Mouse (Mus musculus) midbrain, embryonic 13.5 days (tissue): Measurements from ENCODE around the gene Plg. TPM values are rescaled to one million over a fixed set of nuclear protein-coding genes. Genes with fewer than 3 reads are reported as not detected.

Experiments used
- ATAC-seq: fragments of 200-750 bp; cut with Nextera tagmentation; 2 replicates; pipeline ENCODE4 v1.8.0; 2017; ENCODE audit warnings: mild to moderate bottlenecking, moderate TSS enrichment, moderate library complexity
- H3K27ac ChIP-seq: fragments of 300-500 bp; sonication (generic); 2 replicates; pipeline ENCODE4 v1.5.1; 2015; ENCODE audit warnings: inconsistent platforms, mild to moderate bottlenecking, moderate library complexity
- H3K27me3 ChIP-seq: fragments of 300-500 bp; sonication (generic); 2 replicates; pipeline ENCODE4 v1.6.1; 2015; ENCODE audit warnings: mild to moderate bottlenecking, inconsistent platforms
- H3K36me3 ChIP-seq: fragments of 300-500 bp; sonication (generic); 2 replicates; pipeline ENCODE4 v1.6.1; 2015; ENCODE audit warnings: mild to moderate bottlenecking, inconsistent platforms
- H3K4me1 ChIP-seq: fragments of 300-500 bp; sonication (generic); replicated peaks from 2 replicates; pipeline ENCODE4 v1.6.1; 2015; ENCODE audit warnings: inconsistent platforms
- H3K4me2 ChIP-seq: fragments of 300-500 bp; sonication (generic); replicated peaks from 2 replicates; pipeline ENCODE4 v1.6.1; 2015; ENCODE audit warnings: moderate library complexity, mild to moderate bottlenecking, inconsistent platforms
- H3K4me3 ChIP-seq: fragments of 300-500 bp; sonication (generic); replicated peaks from 2 replicates; pipeline ENCODE4 v1.5.1; 2015; ENCODE audit warnings: mild to moderate bottlenecking, inconsistent platforms
- H3K9ac ChIP-seq: fragments of 300-500 bp; sonication (generic); replicated peaks from 2 replicates; pipeline ENCODE4 v1.6.1; 2015; ENCODE audit warnings: mild to moderate bottlenecking, inconsistent platforms
- H3K9me3 ChIP-seq: fragments of 300-500 bp; sonication (generic); 2 replicates; pipeline ENCODE4 v1.6.1; 2016; ENCODE audit warnings: mild to moderate bottlenecking, inconsistent platforms
- WGBS: fragments of 180-500 bp; shearing (Covaris S2); methylation state at CpG from one replicate; pipeline ENCODE4 v1.1.7; 2015; 5-methylcytosine and 5-hydroxymethylcytosine counted together
- polyA plus RNA-seq: library from polyadenylated mRNA; unstranded; fragments of >200 nt; fragmentation: Nextera tagmentation; extraction: Ambion mirVana; gene quantifications from 2 replicates; pipeline ENCODE4 v1.2.1, GENCODE M21; 2015

Plg gene
- polyA plus RNA-seq = 0.17 TPM in 1 of 2 replicates, not detected in the other

DNA sequence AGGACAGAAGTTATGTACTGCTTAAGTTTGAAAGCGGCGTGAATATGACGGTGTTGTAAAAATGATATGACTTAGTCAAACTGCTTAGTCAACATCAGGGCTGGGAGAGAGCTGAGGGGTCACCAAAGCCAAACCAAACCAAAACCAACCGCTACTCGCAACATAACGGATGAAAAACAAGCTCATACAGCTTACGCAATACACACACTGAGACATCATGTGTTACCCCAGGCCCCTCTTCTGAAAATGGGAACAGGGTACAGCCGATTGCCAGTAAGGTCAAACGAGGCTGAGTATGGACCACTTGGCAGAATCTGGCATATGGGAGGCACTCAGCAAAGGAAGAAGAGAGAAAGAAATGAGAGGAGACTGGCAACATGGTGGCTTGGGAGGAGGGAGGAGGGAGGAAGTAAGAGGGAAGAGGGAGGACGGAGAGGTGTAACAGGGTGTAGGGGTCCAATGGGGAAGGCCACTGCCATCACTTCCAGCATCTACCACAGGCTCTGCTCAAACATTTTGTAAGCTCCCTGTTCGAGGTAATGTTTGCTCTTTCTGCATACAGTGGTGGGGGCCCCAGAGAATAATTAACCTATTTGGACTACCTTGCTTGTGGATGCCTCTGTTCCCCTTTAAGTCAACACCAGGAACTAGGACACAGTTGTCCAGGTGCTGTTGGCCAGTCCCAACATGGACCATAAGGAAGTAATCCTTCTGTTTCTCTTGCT, at the start of gene Plg:
TSS of gene Plg (plus strand) at position 628 of the 725 bp plus-strand sequence.
- H3K4me2 ChIP-seq = no peak within 1 kb of the TSS
- H3K4me3 ChIP-seq = no peak within 1 kb of the TSS
- no peaks in the 10 kb centered on the region for H3K9me3 ChIP-seq
- ATAC-seq = no peak
- no peak within 1 kb of the TSS for H3K27ac ChIP-seq
- H3K27me3 ChIP-seq = no peaks in the 10 kb centered on the region
- WGBS = 92% methylated on average over 11 of the region's 11 CpGs
- no peak within 1 kb of the TSS for H3K9ac ChIP-seq
- H3K36me3 ChIP-seq = no peaks in the 10 kb centered on the region
- 0 out of 2 replicates have a peak, but pooled peaks cover 3% of the 10 kb centered on the region for H3K4me1 ChIP-seq

DNA sequence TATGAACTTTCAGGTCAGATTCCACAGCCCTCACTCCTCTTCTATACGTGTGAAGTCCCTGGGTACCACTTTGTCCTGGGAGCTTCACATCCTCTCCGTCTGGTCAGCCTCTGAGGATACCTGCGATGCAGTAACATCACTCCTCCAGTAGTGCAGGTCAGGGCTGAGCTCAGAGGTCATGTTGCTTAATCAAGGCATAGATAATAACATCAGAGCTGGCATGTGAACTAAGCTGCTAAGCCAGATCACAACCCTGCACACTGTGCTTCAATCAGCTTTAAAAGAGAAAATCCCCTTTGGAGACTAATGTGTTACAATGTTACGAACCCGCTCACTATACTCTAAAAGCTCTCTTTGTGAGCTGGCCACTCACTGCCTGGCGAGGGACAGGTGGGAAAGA, 43.3 kb upstream of the Plg start:
- Histone ChIP-seq H3K4me3 (no peak overlapping the region), H3K36me3 (no peaks in the 10 kb centered on the region), H3K4me1 (no peaks in the 10 kb centered on the region), H3K27me3 (no peaks in the 10 kb centered on the region), H3K4me2 (no peak overlapping the region), H3K9ac (no peak overlapping the region), H3K9me3 (no peaks in the 10 kb centered on the region), H3K27ac (no peak overlapping the region)
- 38% methylated on average over 6 of the region's 6 CpGs for WGBS
- ATAC-seq = no peak

DNA sequence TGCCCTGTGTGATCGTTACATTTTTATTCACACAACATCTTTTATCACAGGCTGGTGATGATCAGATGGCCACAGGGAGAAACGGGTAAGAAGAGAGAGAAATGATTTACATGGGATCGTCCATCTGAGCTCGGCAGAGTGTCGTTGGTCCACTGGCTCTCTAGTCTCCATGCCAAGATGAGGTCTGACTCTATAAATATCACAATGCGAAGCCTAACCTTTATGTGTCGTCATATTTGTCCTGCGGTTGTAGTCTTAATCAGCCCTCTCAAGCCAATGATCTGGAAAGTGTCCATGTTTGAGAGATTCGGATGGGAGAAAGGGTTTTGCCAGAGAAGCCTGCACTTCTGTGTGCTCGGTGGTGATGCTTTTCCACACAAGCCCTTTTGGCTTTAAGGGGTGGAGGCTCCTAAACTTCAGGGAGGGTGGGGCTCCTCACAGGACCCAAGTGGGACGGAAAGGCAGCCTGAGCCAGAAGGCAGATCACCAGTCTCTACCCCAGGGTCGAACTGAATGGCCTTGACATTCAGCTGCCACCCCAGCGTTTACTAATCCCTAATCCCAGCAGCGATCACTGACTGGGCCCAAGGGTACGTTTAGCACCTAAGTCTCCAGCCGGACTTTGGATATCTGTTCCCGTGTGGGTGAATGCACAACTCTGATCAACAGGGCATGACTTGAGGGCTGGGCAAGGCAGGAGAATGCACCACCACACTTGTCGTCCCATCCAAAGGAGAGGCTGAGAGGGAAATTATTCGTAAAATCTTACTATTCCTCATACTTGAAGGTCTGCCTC, 42.1 kb upstream of the Plg start:
- H3K4me2 ChIP-seq = no peak overlapping the region
- WGBS = 79% methylated on average over 19 of the region's 19 CpGs
- no peak overlapping the region for H3K27ac ChIP-seq
- no peak overlapping the region for H3K9ac ChIP-seq
- H3K4me3 ChIP-seq = no peak overlapping the region
- no peaks in the 10 kb centered on the region for H3K9me3 ChIP-seq
- no peaks in the 10 kb centered on the region for H3K27me3 ChIP-seq
- no peak for ATAC-seq
- no peaks in the 10 kb centered on the region for H3K4me1 ChIP-seq
- no peaks in the 10 kb centered on the region for H3K36me3 ChIP-seq

DNA sequence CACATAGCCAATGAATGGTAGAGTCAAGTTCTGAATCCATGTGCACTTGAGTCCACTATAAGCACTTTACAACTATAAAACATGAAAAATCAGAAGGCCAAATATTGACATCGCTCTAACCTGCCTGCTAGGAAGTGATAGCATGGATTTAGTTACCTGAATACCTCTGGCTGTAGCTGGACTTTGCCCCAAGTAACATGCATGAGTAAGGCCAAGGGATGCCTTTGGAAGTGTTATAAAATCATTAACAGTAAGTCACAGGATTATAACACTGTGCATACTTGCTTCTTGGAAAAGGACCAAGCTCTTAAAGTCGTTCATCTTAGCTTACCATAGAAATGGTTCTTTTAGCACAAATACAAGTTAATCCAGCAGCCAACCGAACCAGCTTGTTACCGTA, 41.3 kb upstream of the Plg start:
- Histone ChIP-seq H3K4me3 (no peak overlapping the region), H3K9ac (no peak overlapping the region), H3K4me2 (no peak overlapping the region), H3K27me3 (no peaks in the 10 kb centered on the region), H3K27ac (no peak overlapping the region), H3K36me3 (no peaks in the 10 kb centered on the region), H3K4me1 (no peaks in the 10 kb centered on the region), H3K9me3 (no peaks in the 10 kb centered on the region)
- 79% methylated on average over 4 of the region's 4 CpGs for WGBS
- ATAC-seq = no peak

DNA sequence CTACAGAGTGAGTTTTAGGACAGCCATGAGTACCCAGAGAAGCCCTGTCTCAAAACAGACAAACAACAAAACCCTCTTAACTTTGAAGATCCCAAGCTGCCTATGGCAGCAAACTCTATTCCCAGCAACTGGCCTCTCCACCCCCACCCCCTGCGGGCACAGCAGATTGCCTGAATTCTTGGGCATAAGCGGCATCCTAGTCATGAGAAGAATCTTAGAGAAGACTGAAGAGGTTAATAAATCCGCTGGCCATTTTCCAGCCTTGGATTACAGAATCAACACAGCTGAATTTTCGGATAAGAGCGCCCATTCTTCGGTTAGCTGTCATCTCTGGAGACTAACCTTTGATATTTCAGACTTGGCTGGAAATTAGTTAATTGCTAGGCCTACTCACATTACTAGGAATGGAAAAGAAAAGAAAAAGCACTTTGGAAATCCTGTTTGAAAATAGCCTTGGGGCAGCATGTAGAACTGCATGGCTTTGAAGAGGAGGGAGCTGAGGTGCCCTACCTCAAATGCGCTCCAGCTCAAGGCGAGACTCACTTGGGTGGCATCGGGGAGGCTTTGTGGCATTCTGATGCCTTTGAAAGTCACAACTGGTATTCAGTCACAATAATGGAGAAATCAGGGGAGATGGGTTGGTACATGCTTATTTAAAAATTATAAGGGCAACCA, 34.6 kb upstream of the Plg start:
- Histone ChIP-seq H3K27me3 (no peaks in the 10 kb centered on the region), H3K4me3 (no peak overlapping the region), H3K9ac (no peak overlapping the region), H3K4me2 (no peak overlapping the region), H3K4me1 (no peaks in the 10 kb centered on the region), H3K27ac (no peak overlapping the region), H3K36me3 (no peaks in the 10 kb centered on the region), H3K9me3 (no peaks in the 10 kb centered on the region)
- ATAC-seq = no peak
- 82% methylated on average over 9 of the region's 9 CpGs for WGBS

DNA sequence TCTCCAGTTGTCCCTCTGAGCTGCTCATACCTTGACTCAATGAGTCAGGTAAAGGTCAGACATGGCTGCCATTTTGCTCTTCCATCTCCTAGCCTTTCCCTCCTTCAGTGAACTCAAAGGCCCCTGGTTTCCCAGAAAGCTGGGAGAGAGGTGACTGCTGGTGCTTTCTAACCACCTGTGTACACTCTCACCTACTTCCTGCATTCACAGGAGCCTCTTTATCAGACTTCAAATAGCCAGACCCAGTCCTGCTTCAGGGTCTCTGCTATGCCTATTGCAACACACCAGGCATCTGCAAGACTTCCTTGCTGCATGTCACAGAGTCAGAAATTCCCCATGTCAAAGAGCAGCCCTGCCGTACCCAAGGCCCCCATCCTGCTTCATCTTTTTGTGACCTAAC, 30.9 kb upstream of the Plg start:
- Histone ChIP-seq H3K27me3 (no peaks in the 10 kb centered on the region), H3K36me3 (no peaks in the 10 kb centered on the region), H3K9me3 (no peaks in the 10 kb centered on the region), H3K9ac (no peak overlapping the region), H3K27ac (no peak overlapping the region), H3K4me3 (no peak overlapping the region), H3K4me2 (no peak overlapping the region), H3K4me1 (peaks cover 2% of the 10 kb centered on the region)
- ATAC-seq = no peak
- WGBS = 88% methylated on average over 1 of the region's 1 CpGs

DNA sequence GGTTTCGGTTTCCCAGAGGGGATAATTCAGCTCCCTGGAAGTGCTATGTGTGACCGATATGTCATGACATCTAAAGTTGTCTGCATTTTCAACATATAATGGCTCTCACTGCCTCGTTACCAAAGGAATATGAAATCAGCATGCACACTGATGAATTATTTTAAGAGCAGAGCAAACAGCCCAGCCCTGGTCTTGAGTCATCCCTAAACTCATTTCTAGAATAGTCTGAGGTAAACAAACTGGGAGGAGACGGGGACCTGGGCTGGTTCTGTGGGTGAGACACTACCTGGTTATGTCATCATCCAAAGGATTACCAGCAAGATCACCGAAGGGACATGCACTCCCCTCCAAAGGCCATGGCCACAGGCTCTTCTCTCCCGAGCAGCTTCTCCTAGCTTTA, 26.8 kb upstream of the Plg start:
- WGBS = 91% methylated on average over 6 of the region's 6 CpGs
- Histone ChIP-seq H3K27ac (no peak overlapping the region), H3K27me3 (no peaks in the 10 kb centered on the region), H3K4me1 (peaks cover 11% of the 10 kb centered on the region), H3K9me3 (no peaks in the 10 kb centered on the region), H3K9ac (no peak overlapping the region), H3K4me2 (no peak overlapping the region), H3K4me3 (no peak overlapping the region), H3K36me3 (no peaks in the 10 kb centered on the region)
- ATAC-seq = no peak

DNA sequence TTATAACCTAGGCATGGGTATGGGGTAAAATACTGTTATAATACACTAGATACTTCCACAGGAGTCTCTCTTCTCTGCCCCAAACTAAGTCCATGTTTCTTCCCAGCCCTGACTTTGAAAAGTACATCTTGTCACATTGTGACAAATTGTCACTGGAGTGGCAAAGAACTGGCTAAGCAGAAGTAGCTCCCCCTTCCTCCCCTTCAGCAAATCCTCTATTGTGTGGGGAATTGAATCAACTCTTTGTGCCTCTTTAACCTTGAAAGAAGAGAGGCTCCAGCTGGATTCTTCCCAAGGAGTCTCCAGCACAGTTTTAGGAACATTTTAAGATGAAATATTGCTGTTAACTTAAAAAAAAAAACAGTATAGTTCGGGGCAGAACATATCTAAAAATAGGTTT, 25.6 kb upstream of the Plg start:
- H3K4me1 ChIP-seq = peaks cover 11% of the 10 kb centered on the region
- H3K4me2 ChIP-seq = no peak overlapping the region
- H3K4me3 ChIP-seq = no peak overlapping the region
- no peaks in the 10 kb centered on the region for H3K9me3 ChIP-seq
- no peak for ATAC-seq
- WGBS = 41% methylated on average over 1 of the region's 1 CpGs
- H3K27ac ChIP-seq = no peak overlapping the region
- H3K27me3 ChIP-seq = no peaks in the 10 kb centered on the region
- no peaks in the 10 kb centered on the region for H3K36me3 ChIP-seq
- H3K9ac ChIP-seq = no peak overlapping the region

DNA sequence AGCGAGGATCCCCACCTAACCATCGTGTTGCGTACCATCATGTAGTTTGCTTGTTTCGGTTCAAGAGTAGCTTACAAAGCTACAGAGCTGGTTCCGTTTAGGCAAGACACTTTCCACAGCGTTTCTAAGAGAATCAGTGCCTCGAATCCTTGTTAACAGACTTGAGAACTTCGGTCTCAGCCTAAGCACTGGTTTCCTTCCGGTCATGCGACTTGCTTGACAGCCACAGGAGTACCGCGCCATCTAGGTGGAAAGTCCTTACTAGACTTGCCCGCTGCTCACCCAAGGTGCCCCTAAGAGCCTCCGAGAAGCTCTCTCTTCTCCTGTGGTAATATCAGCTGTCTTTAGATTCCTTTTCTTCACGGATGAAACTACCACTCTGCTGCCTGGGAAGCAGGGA, 18.5 kb upstream of the Plg start:
- Histone ChIP-seq H3K9ac (no peak overlapping the region), H3K27ac (no peak overlapping the region), H3K9me3 (no peaks in the 10 kb centered on the region), H3K4me1 (0 out of 2 replicates have a peak, but pooled peaks cover 3% of the 10 kb centered on the region), H3K27me3 (no peaks in the 10 kb centered on the region), H3K4me3 (no peak overlapping the region), H3K36me3 (no peaks in the 10 kb centered on the region), H3K4me2 (no peak overlapping the region)
- no peak for ATAC-seq
- WGBS = 87% methylated on average over 15 of the region's 15 CpGs

DNA sequence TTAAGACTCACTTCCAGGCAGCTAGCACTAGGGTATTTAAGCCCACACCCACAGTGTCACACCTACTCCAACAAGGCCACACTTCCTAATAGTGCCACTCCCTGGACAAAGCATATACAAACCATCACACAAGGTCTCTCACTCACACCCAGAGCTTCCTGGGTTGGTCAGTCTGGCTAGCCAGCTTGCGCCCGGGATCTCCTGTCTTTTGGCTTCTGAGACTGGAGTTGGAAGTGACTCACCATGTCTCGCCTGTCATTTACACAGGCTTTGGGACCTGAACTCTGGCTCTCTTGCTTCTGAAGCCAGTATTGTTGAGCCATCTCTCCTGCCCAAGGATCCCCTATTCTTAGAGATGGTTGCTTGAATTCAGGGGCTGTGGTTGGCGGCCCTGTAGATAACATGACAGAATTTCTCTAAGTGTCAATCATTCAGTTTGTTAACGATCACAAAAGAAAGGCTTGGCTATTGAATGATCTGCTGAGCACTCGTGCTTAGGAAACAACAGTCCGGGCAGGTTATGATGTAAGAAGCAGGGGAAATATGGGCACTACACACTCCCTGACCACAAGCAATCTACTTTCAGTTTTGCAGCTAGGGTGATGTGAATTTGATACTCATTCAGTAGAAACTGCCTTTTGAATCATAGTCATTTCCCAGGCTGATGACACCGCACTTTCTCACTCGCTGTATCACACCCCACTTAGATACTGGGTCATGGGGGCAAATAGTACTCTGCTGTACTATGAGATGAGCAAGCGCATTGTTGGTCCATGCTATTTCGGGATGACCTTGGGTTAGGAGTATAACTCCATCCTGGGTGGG, 14.6 kb upstream of the Plg start:
- Histone ChIP-seq H3K4me2 (no peak overlapping the region), H3K9ac (no peak overlapping the region), H3K4me3 (no peak overlapping the region), H3K4me1 (no peaks in the 10 kb centered on the region), H3K27ac (no peak overlapping the region), H3K9me3 (no peaks in the 10 kb centered on the region), H3K27me3 (no peaks in the 10 kb centered on the region), H3K36me3 (no peaks in the 10 kb centered on the region)
- 81% methylated on average over 11 of the region's 11 CpGs for WGBS
- no peak for ATAC-seq

DNA sequence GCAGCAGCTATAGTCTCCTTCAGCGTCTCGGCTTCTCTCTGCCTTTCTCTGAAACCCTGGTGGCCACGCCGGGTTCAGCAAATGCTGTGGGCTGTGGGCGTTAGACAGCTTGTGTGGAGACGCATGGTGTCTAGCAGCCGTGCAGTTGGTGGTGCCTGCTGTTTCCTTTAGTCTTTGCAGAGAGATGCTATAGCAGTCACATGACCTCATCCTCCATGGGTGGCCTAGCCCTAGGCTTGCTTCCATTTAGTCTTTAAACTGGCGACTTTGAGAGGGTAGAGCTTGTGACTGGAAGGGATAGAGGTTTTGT, 14.0 kb upstream of the Plg start:
- Histone ChIP-seq H3K4me2 (no peak overlapping the region), H3K4me1 (no peaks in the 10 kb centered on the region), H3K9me3 (no peaks in the 10 kb centered on the region), H3K9ac (no peak overlapping the region), H3K36me3 (no peaks in the 10 kb centered on the region), H3K27ac (no peak overlapping the region), H3K27me3 (no peaks in the 10 kb centered on the region), H3K4me3 (no peak overlapping the region)
- 52% methylated on average over 8 of the region's 8 CpGs for WGBS
- no peak for ATAC-seq
